Mouse (Mus musculus) E14TG2a.4 (cell line): Measurements from ENCODE around the gene Olfr993.

ENCODE experiments used
- CTCF ChIP-seq: conservative IDR thresholded peaks from 2 replicates; pipeline ENCODE4 v1.5.1; 2014; ENCODE audit warnings: low read length
- NANOG ChIP-seq: IDR thresholded peaks from 2 replicates; pipeline ENCODE4 v1.6.1; 2014; ENCODE audit warnings: borderline replicate concordance, low read length, mixed read lengths
- POU5F1 ChIP-seq: IDR thresholded peaks from 2 replicates; pipeline ENCODE4 v1.6.1; 2014; ENCODE audit warnings: low read length, borderline replicate concordance

- no peak for TF ChIP-seq CTCF
- no peak for TF ChIP-seq POU5F1
- no peak for TF ChIP-seq NANOG
Measured at GRCm38 (mm10) chr2:85442546-85442945, 27.9 kb upstream of the Olfr993 start.
